Mouse (Mus musculus): ENCODE measurements at regions not wholly inside any gene's neighbourhood (a gene's known extent, or its start where the extent isn't known, plus 50 kb on each side); places are given as distances from the start of the nearest gene placed in this dataset.

DNA sequence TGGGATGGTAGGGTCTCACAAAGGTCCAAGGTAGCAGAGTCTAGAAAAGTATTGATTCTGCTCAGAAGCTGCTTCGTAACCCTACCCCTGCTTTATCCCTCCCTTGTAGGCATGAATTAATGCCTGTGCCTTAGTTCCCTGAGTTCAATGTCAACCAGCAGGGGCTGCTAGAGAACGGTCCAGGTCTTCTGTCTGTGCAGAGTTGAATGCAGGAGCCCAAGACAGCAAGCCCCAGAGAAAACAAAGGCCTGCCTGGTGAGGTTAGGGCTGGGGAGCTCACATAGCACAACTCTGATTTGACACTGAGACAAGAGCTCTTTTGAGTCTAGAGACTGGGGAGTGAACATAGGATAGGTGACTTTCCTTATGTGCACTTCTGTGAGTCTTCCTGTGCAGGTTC is 56.6 kb downstream of the Olig3 start:
- Histone ChIP-seq H3K27ac (ENCODE audit: insufficient read depth, low read length) (no peak overlapping the region), H3K4me3 (ENCODE audit: extremely low read depth, insufficient read depth, insufficient read length) (no peak overlapping the region), H3K36me3 (ENCODE audit: control insufficient read depth, insufficient read depth, low read length) (no peaks in the 10 kb centered on the region), H3K27me3 (ENCODE audit: control insufficient read depth, insufficient read depth, low read length) (no peaks in the 10 kb centered on the region), H3K4me1 (ENCODE audit: control insufficient read depth, insufficient read depth, insufficient read length) (no peaks in the 10 kb centered on the region)
- 62% methylated on average over 2 of the region's 2 CpGs for WGBS
- peak in 1 of 2 experiments; percentile 10 for DNase-seq (ENCODE audit: low read depth in 1 of 2, low spot score in 2 of 2)
- TF ChIP-seq POLR2A (IDR thresholded peaks at IDR 0.05; ENCODE audit: low read depth, low read length) (no peak), CTCF (IDR thresholded peaks at IDR 0.05; ENCODE audit: extremely low read depth, insufficient read depth, insufficient read length, insufficient replicate concordance) (no peak)

DNA sequence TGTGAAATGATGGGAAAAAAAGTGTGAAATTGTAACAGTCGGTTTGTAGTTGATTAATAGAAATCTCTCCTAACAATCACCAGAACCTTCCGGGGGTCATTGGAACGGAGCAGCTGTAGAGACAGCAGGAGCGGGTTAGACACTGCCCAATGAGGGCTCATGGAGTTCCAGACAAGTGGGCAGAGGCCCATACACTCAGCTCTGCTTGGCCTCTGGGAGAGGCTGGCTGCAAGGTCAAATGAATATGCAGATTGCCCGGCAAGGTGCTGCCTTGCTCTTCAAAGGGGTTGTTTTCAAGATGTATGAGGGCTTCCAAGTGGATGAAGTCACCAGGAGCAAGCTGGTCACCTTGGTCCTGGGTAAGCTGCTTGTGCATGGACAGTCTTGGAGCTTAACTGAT is 57.6 kb downstream of the Olig3 start:
- Histone ChIP-seq H3K27me3 (ENCODE audit: control insufficient read depth, insufficient read depth, low read length) (no peaks in the 10 kb centered on the region), H3K4me3 (ENCODE audit: extremely low read depth, insufficient read depth, insufficient read length) (no peak overlapping the region), H3K27ac (ENCODE audit: insufficient read depth, low read length) (no peak overlapping the region), H3K4me1 (ENCODE audit: control insufficient read depth, insufficient read depth, insufficient read length) (no peaks in the 10 kb centered on the region), H3K36me3 (ENCODE audit: control insufficient read depth, insufficient read depth, low read length) (no peaks in the 10 kb centered on the region)
- 93% methylated on average over 5 of the region's 5 CpGs for WGBS
- TF ChIP-seq POLR2A (IDR thresholded peaks at IDR 0.05; ENCODE audit: low read depth, low read length) (no peak), CTCF (IDR thresholded peaks at IDR 0.05; ENCODE audit: extremely low read depth, insufficient read depth, insufficient read length, insufficient replicate concordance) (no peak)
- no peak for DNase-seq (ENCODE audit: low read depth in 1 of 2, low spot score in 2 of 2)

- Histone ChIP-seq H3K27me3 (ENCODE audit: control insufficient read depth, insufficient read depth, low read length) (no peaks in the 10 kb centered on the region), H3K4me1 (ENCODE audit: control insufficient read depth, insufficient read depth, insufficient read length) (no peaks in the 10 kb centered on the region), H3K36me3 (ENCODE audit: control insufficient read depth, insufficient read depth, low read length) (no peaks in the 10 kb centered on the region), H3K27ac (ENCODE audit: insufficient read depth, low read length) (no peak overlapping the region), H3K4me3 (ENCODE audit: extremely low read depth, insufficient read depth, insufficient read length) (no peak overlapping the region)
- TF ChIP-seq CTCF (IDR thresholded peaks at IDR 0.05; ENCODE audit: extremely low read depth, insufficient read depth, insufficient read length, insufficient replicate concordance) (no peak), POLR2A (IDR thresholded peaks at IDR 0.05; ENCODE audit: low read depth, low read length) (no peak)
- no peak for DNase-seq (ENCODE audit: low read depth in 1 of 2, low spot score in 2 of 2)
- WGBS: 66% methylated on average over 5 of the region's 5 CpGs
These were observed 58.5 kb downstream of the Olig3 start for GRCm38 (mm10) chr10:19414834-19415233.

DNA sequence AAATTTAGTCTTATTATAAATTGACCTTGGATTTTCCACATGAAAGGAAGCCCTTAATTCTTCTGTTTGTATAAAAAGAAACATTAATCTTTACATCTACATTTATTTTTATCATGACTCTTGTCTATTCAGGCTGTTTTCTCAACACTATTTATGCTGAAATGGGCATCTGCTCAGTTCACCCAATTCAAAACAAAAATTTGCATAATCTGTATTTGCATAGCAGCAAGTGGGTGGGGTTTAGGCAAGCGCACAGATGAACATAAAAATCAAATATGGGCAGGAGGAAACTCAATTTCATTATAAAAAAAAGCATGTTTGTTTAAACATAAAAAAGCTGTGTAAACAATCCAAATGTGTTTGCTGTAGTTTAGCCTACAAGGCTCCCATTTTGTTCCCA is 67.7 kb downstream of the Olig3 start:
- Histone ChIP-seq H3K36me3 (ENCODE audit: control insufficient read depth, insufficient read depth, low read length) (no peaks in the 10 kb centered on the region), H3K4me1 (ENCODE audit: control insufficient read depth, insufficient read depth, insufficient read length) (no peaks in the 10 kb centered on the region), H3K4me3 (ENCODE audit: extremely low read depth, insufficient read depth, insufficient read length) (no peak overlapping the region), H3K27ac (ENCODE audit: insufficient read depth, low read length) (no peak overlapping the region), H3K27me3 (ENCODE audit: control insufficient read depth, insufficient read depth, low read length) (no peaks in the 10 kb centered on the region)
- TF ChIP-seq CTCF (IDR thresholded peaks at IDR 0.05; ENCODE audit: extremely low read depth, insufficient read depth, insufficient read length, insufficient replicate concordance) (no peak), POLR2A (IDR thresholded peaks at IDR 0.05; ENCODE audit: low read depth, low read length) (no peak)
- 80% methylated on average over 1 of the region's 1 CpGs for WGBS
- no peak for DNase-seq (ENCODE audit: low read depth in 1 of 2, low spot score in 2 of 2)

DNA sequence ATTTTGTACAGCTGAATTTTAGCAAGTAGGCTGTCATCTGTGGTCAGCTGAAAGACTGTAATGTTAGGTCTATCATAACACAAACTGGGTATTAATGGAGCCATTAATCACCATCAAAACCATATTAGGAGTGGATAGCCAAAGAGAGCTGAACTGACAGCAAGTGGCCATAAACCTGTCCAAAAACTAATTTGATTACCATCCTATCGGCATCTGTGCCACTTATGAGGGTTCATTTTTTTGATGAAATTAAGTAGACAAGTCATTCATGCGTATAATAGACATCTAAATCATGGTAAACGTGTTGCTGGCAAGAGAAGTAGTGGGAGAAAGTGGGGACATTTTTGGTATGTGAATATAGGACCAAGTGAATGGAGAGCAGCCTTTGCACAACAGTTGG is 68.6 kb downstream of the Olig3 start:
- no peaks in the 10 kb centered on the region for H3K36me3 ChIP-seq (ENCODE audit: control insufficient read depth, insufficient read depth, low read length)
- H3K4me3 ChIP-seq (ENCODE audit: extremely low read depth, insufficient read depth, insufficient read length): no peak overlapping the region
- H3K4me1 ChIP-seq (ENCODE audit: control insufficient read depth, insufficient read depth, insufficient read length): no peaks in the 10 kb centered on the region
- 88% methylated on average over 3 of the region's 3 CpGs for WGBS
- no peak for TF ChIP-seq POLR2A (IDR thresholded peaks at IDR 0.05; ENCODE audit: low read depth, low read length)
- no peak for TF ChIP-seq CTCF (IDR thresholded peaks at IDR 0.05; ENCODE audit: extremely low read depth, insufficient read depth, insufficient read length, insufficient replicate concordance)
- DNase-seq (ENCODE audit: low read depth in 1 of 2, low spot score in 2 of 2): no peak
- H3K27ac ChIP-seq (ENCODE audit: insufficient read depth, low read length): no peak overlapping the region
- no peaks in the 10 kb centered on the region for H3K27me3 ChIP-seq (ENCODE audit: control insufficient read depth, insufficient read depth, low read length)

GRCm38 (mm10) chr10:19426835-19427234 is 70.5 kb downstream of the Olig3 start:
- 89% methylated on average over 3 of the region's 3 CpGs for WGBS
- no peak for TF ChIP-seq CTCF (IDR thresholded peaks at IDR 0.05; ENCODE audit: extremely low read depth, insufficient read depth, insufficient read length, insufficient replicate concordance)
- no peak for TF ChIP-seq POLR2A (IDR thresholded peaks at IDR 0.05; ENCODE audit: low read depth, low read length)
- Histone ChIP-seq H3K4me1 (ENCODE audit: control insufficient read depth, insufficient read depth, insufficient read length) (no peaks in the 10 kb centered on the region), H3K36me3 (ENCODE audit: control insufficient read depth, insufficient read depth, low read length) (no peaks in the 10 kb centered on the region), H3K27me3 (ENCODE audit: control insufficient read depth, insufficient read depth, low read length) (no peaks in the 10 kb centered on the region), H3K4me3 (ENCODE audit: extremely low read depth, insufficient read depth, insufficient read length) (no peak overlapping the region), H3K27ac (ENCODE audit: insufficient read depth, low read length) (no peak overlapping the region)
- no peak for DNase-seq (ENCODE audit: low read depth in 1 of 2, low spot score in 2 of 2)

DNA sequence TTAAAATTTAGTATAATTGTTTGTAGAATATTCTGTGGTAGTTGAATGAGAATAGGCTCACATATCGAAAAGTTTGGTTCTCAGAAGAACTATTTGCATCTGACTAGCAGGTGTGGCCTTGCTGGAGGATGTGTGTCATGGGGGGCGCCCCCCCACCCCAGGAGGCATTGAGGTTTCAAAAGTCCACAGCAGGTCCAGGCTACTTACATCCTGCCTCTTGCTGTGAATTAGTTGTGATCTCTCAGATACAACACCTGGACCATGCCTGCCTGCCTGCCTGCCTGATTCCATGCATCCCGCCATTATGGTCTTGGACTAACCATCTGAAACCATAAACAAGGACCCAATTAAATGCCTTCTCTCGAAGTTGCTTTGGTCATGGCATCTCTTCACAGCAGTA is 76.2 kb downstream of the Olig3 start:
- Histone ChIP-seq H3K4me3 (ENCODE audit: extremely low read depth, insufficient read depth, insufficient read length) (no peak overlapping the region), H3K27ac (ENCODE audit: insufficient read depth, low read length) (no peak overlapping the region), H3K36me3 (ENCODE audit: control insufficient read depth, insufficient read depth, low read length) (no peaks in the 10 kb centered on the region), H3K27me3 (ENCODE audit: control insufficient read depth, insufficient read depth, low read length) (no peaks in the 10 kb centered on the region), H3K4me1 (ENCODE audit: control insufficient read depth, insufficient read depth, insufficient read length) (no peaks in the 10 kb centered on the region; the same call in 1 of the 2 replicates)
- TF ChIP-seq CTCF (IDR thresholded peaks at IDR 0.05; ENCODE audit: extremely low read depth, insufficient read depth, insufficient read length, insufficient replicate concordance) (no peak), POLR2A (IDR thresholded peaks at IDR 0.05; ENCODE audit: low read depth, low read length) (no peak)
- WGBS: 81% methylated on average over 4 of the region's 4 CpGs
- DNase-seq (ENCODE audit: low read depth in 1 of 2, low spot score in 2 of 2): no peak
